Mouse (Mus musculus): ENCODE measurements around the gene Galns. TPM values are rescaled to one million over a fixed set of nuclear protein-coding genes. Genes with fewer than 3 reads are reported as not detected.
A peak's percentile ranks its signal among the peaks of the same experiment; 100 is the strongest.

Galns gene
- polyA plus RNA-seq, 1 experiment from 2014 or later, result 8.9 TPM

GRCm38 (mm10) chr8:122624653-122625052 is 13.4 kb upstream of the Galns start:
- Histone ChIP-seq H3K27ac (ENCODE audit: low read length) (no peak overlapping the region), H3K9me3 (replicated peaks; ENCODE audit: control insufficient read depth, low read length, poor library complexity, severe bottlenecking) (no peaks in the 10 kb centered on the region), H3K4me1 (ENCODE audit: control insufficient read depth, insufficient read depth, low read length) (no peaks in the 10 kb centered on the region; the same call in 1 of the 2 replicates), H3K36me3 (ENCODE audit: control insufficient read depth, insufficient read depth, low read length) (0 out of 2 replicates have a peak, but pooled peaks cover 3% of the 10 kb centered on the region), H3K27me3 (ENCODE audit: control insufficient read depth, insufficient read depth, low read depth, low read length) (no peaks in the 10 kb centered on the region), H3K4me3 (ENCODE audit: low read depth, low read length) (no peak overlapping the region), H3K9ac (ENCODE audit: low read depth, low read length) (no peak overlapping the region), H3K4me2 (ENCODE audit: low read length) (no peak overlapping the region)
- WGBS, result 65% methylated on average over 5 of the region's 5 CpGs
- no peak for ATAC-seq

- Histone ChIP-seq H3K4me3 (ENCODE audit: low read depth, low read length) (no peak overlapping the region), H3K36me3 (ENCODE audit: control insufficient read depth, insufficient read depth, low read length) (0 out of 2 replicates have a peak, but pooled peaks cover 3% of the 10 kb centered on the region), H3K27me3 (ENCODE audit: control insufficient read depth, insufficient read depth, low read depth, low read length) (no peaks in the 10 kb centered on the region), H3K9ac (ENCODE audit: low read depth, low read length) (no peak overlapping the region), H3K27ac (ENCODE audit: low read length) (no peak overlapping the region), H3K4me2 (ENCODE audit: low read length) (no peak overlapping the region), H3K4me1 (ENCODE audit: control insufficient read depth, insufficient read depth, low read length) (no peaks in the 10 kb centered on the region; the same call in 1 of the 2 replicates), H3K9me3 (replicated peaks; ENCODE audit: control insufficient read depth, low read length, poor library complexity, severe bottlenecking) (no peaks in the 10 kb centered on the region)
- WGBS, result 89% methylated on average over 17 of the region's 17 CpGs
- no peak for ATAC-seq
Observed at GRCm38 (mm10) chr8:122623844-122624642, 12.8 kb upstream of the Galns start.

- no peaks in the 10 kb centered on the region for H3K36me3 ChIP-seq (ENCODE audit: control insufficient read depth, insufficient read depth, low read length)
- H3K4me2 ChIP-seq (ENCODE audit: low read length), result no peak within 1 kb of the TSS
- H3K9me3 ChIP-seq (replicated peaks; ENCODE audit: control insufficient read depth, low read length, poor library complexity, severe bottlenecking), result no peaks in the 10 kb centered on the region
- ATAC-seq, result no peak
- H3K4me3 ChIP-seq (ENCODE audit: low read depth, low read length), result no peak within 1 kb of the TSS
- H3K27ac ChIP-seq (ENCODE audit: low read length), result no peak within 1 kb of the TSS
- H3K27me3 ChIP-seq (ENCODE audit: control insufficient read depth, insufficient read depth, low read depth, low read length), result no peaks in the 10 kb centered on the region
- H3K4me1 ChIP-seq (ENCODE audit: control insufficient read depth, insufficient read depth, low read length), result peaks cover 2% of the 10 kb centered on the region; the same call in 1 of the 2 replicates
- H3K9ac ChIP-seq (ENCODE audit: low read depth, low read length), result no peak within 1 kb of the TSS
- 73% methylated on average over 6 of the region's 6 CpGs for WGBS
Observed at GRCm38 (mm10) chr8:122622727-122623126, 11.5 kb upstream of the Galns start, which contains the start of gene Pabpn1l. Pabpn1l (minus strand) TSS chr8:122622739.

GRCm38 (mm10) chr8:122620446-122620845 is 9.2 kb upstream of the Galns start:
- WGBS, result 42% methylated on average over 5 of the region's 5 CpGs
- Histone ChIP-seq H3K4me3 (ENCODE audit: low read depth, low read length) (no peak overlapping the region), H3K27ac (ENCODE audit: low read length) (no peak overlapping the region)

DNA sequence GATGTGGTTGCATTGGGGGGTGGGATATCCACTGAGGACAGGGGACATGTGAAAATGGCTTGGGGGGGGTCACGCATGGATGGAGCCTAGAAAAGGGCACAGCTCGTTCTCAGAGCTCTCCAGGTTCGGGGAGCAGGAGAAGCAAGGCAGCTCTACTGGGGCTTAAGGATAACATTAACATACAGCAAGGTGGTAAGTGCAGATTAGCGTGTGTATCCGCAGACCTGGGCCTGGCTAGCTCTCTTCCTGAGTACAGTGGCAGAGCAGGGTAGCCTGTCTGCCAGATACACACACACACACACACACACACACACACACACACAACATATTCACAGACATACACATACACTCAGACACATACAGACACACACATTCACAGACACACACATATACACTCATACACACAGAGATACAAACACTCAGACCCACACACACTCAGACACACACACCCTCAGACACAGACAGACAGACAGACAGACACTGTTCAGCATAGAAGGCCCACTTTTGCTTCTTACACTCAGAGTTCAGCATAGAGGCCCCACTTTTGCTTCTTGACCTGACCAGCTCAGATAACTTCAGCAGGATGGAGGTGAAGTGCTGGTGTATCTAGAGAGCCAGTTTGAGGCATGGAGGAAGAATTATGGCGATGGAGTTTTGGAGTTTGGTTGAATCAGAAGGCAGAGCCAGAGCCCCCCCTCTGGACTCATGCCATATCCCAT is 7.6 kb upstream of the Galns start:
- Histone ChIP-seq H3K27ac (ENCODE audit: low read length) (no peak overlapping the region), H3K4me2 (ENCODE audit: low read length) (no peak overlapping the region), H3K9me3 (replicated peaks; ENCODE audit: control insufficient read depth, low read length, poor library complexity, severe bottlenecking) (no peaks in the 10 kb centered on the region), H3K4me1 (ENCODE audit: control insufficient read depth, insufficient read depth, low read length) (peaks cover 2% of the 10 kb centered on the region; the same call in 1 of the 2 replicates), H3K9ac (ENCODE audit: low read depth, low read length) (no peak overlapping the region), H3K36me3 (ENCODE audit: control insufficient read depth, insufficient read depth, low read length) (no peaks in the 10 kb centered on the region), H3K27me3 (ENCODE audit: control insufficient read depth, insufficient read depth, low read depth, low read length) (no peaks in the 10 kb centered on the region), H3K4me3 (ENCODE audit: low read depth, low read length) (no peak overlapping the region)
- 68% methylated on average over 6 of the region's 6 CpGs for WGBS
- ATAC-seq, result no peak

More at GRCm38 (mm10) chr8:122620446-122620845, 9.2 kb upstream of the Galns start:
- Histone ChIP-seq H3K36me3 (ENCODE audit: control insufficient read depth, insufficient read depth, low read length) (no peaks in the 10 kb centered on the region), H3K9me3 (replicated peaks; ENCODE audit: control insufficient read depth, low read length, poor library complexity, severe bottlenecking) (no peaks in the 10 kb centered on the region), H3K9ac (ENCODE audit: low read depth, low read length) (no peak overlapping the region), H3K27me3 (ENCODE audit: control insufficient read depth, insufficient read depth, low read depth, low read length) (no peaks in the 10 kb centered on the region), H3K4me2 (ENCODE audit: low read length) (no peak overlapping the region), H3K4me1 (ENCODE audit: control insufficient read depth, insufficient read depth, low read length) (peaks cover 2% of the 10 kb centered on the region; the same call in 1 of the 2 replicates)
- ATAC-seq, result no peak

- no peak overlapping the region for H3K4me3 ChIP-seq (ENCODE audit: low read depth, low read length)
Observed at GRCm38 (mm10) chr8:122617947-122618546, 6.8 kb upstream of the Galns start.

GRCm38 (mm10) chr8:122616181-122616905 is 5.1 kb upstream of the Galns start:
- H3K9ac ChIP-seq (ENCODE audit: low read depth, low read length), result no peak overlapping the region
- peaks cover 12% of the 10 kb centered on the region for H3K4me1 ChIP-seq (ENCODE audit: control insufficient read depth, insufficient read depth, low read length)
- no peak overlapping the region for H3K4me2 ChIP-seq (ENCODE audit: low read length)
- H3K36me3 ChIP-seq (ENCODE audit: control insufficient read depth, insufficient read depth, low read length), result no peaks in the 10 kb centered on the region
- H3K9me3 ChIP-seq (replicated peaks; ENCODE audit: control insufficient read depth, low read length, poor library complexity, severe bottlenecking), result no peaks in the 10 kb centered on the region
- no peaks in the 10 kb centered on the region for H3K27me3 ChIP-seq (ENCODE audit: control insufficient read depth, insufficient read depth, low read depth, low read length)
- no peak overlapping the region for H3K27ac ChIP-seq (ENCODE audit: low read length)
- WGBS, result 71% methylated on average over 9 of the region's 9 CpGs
- ATAC-seq, result no peak
- H3K4me3 ChIP-seq (ENCODE audit: low read depth, low read length), result no peak overlapping the region

More at GRCm38 (mm10) chr8:122617947-122618546, 6.8 kb upstream of the Galns start:
- Histone ChIP-seq H3K9ac (ENCODE audit: low read depth, low read length) (no peak overlapping the region), H3K27ac (ENCODE audit: low read length) (no peak overlapping the region), H3K9me3 (replicated peaks; ENCODE audit: control insufficient read depth, low read length, poor library complexity, severe bottlenecking) (no peaks in the 10 kb centered on the region), H3K36me3 (ENCODE audit: control insufficient read depth, insufficient read depth, low read length) (no peaks in the 10 kb centered on the region), H3K4me2 (ENCODE audit: low read length) (no peak overlapping the region), H3K27me3 (ENCODE audit: control insufficient read depth, insufficient read depth, low read depth, low read length) (no peaks in the 10 kb centered on the region), H3K4me1 (ENCODE audit: control insufficient read depth, insufficient read depth, low read length) (peaks cover 2% of the 10 kb centered on the region; the same call in 1 of the 2 replicates)
- ATAC-seq, result 0 out of 2 replicates have a peak, but pooled peaks have one; percentile 19
- 36% methylated on average over 5 of the region's 7 CpGs for WGBS

GRCm38 (mm10) chr8:122610612-122611277 is 518 bp downstream of the Galns start:
- Histone ChIP-seq H3K9me3 (replicated peaks; ENCODE audit: control insufficient read depth, low read length, poor library complexity, severe bottlenecking) (no peaks in the 10 kb centered on the region), H3K4me3 (ENCODE audit: low read depth, low read length) (peak overlapping the region; percentile 74), H3K4me2 (ENCODE audit: low read length) (peak overlapping the region; percentile 89), H3K27ac (ENCODE audit: low read length) (peak overlapping the region; percentile 78), H3K36me3 (ENCODE audit: control insufficient read depth, insufficient read depth, low read length) (no peaks in the 10 kb centered on the region), H3K4me1 (ENCODE audit: control insufficient read depth, insufficient read depth, low read length) (peaks cover 16% of the 10 kb centered on the region), H3K27me3 (ENCODE audit: control insufficient read depth, insufficient read depth, low read depth, low read length) (no peaks in the 10 kb centered on the region), H3K9ac (ENCODE audit: low read depth, low read length) (peak overlapping the region; percentile 85)
- WGBS, result under 1% methylated on average over 20 of the region's 20 CpGs
- peak; percentile 12; the same call in 1 of the 2 replicates for ATAC-seq

Data from midbrain, embryonic 16.5 days (tissue).